Mouse (Mus musculus): ENCODE data around the gene Cd200r1. TPM values are rescaled to one million over a fixed set of nuclear protein-coding genes. Genes with fewer than 3 reads are reported as not detected.

Cd200r1 gene
- polyA plus RNA-seq, 1 experiment from 2014 or later = 2.6 TPM

- WGBS = 95% methylated on average over 3 of the region's 3 CpGs
- H3K36me3 ChIP-seq = peaks cover 35% of the 10 kb centered on the region
- H3K27ac ChIP-seq = no peak overlapping the region
Observed at GRCm38 (mm10) chr16:44727525-44727924, 38.0 kb upstream of the Cd200r1 start.

GRCm38 (mm10) chr16:44734059-44734458 lies 31.5 kb upstream of the Cd200r1 start:
- Histone ChIP-seq H3K4me3 (no peak overlapping the region), H3K27me3 (no peaks in the 10 kb centered on the region), H3K27ac (no peak overlapping the region), H3K4me2 (no peak overlapping the region), H3K4me1 (no peaks in the 10 kb centered on the region), H3K9me3 (no peaks in the 10 kb centered on the region), H3K36me3 (peaks cover 94% of the 10 kb centered on the region), H3K9ac (no peak overlapping the region)
- 79% methylated on average over 3 of the region's 3 CpGs for WGBS
- ATAC-seq (ENCODE audit: insufficient number of reproducible peaks, low FRiP score, low TSS enrichment, low read depth) = no peak

More at GRCm38 (mm10) chr16:44727525-44727924, 38.0 kb upstream of the Cd200r1 start:
- ATAC-seq (ENCODE audit: insufficient number of reproducible peaks, low FRiP score, low TSS enrichment, low read depth) = no peak
- Histone ChIP-seq H3K9me3 (no peaks in the 10 kb centered on the region), H3K4me3 (no peak overlapping the region), H3K9ac (no peak overlapping the region), H3K4me1 (peaks cover 13% of the 10 kb centered on the region), H3K27me3 (no peaks in the 10 kb centered on the region), H3K4me2 (no peak overlapping the region)

GRCm38 (mm10) chr16:44735676-44736075 lies 29.9 kb upstream of the Cd200r1 start:
- Histone ChIP-seq H3K36me3 (peaks cover 89% of the 10 kb centered on the region), H3K4me2 (no peak overlapping the region), H3K9ac (no peak overlapping the region), H3K4me3 (no peak overlapping the region), H3K4me1 (no peaks in the 10 kb centered on the region), H3K9me3 (no peaks in the 10 kb centered on the region), H3K27ac (no peak overlapping the region), H3K27me3 (no peaks in the 10 kb centered on the region)
- 82% methylated on average over 5 of the region's 5 CpGs for WGBS
- ATAC-seq (ENCODE audit: insufficient number of reproducible peaks, low FRiP score, low TSS enrichment, low read depth) = no peak

- no peaks in the 10 kb centered on the region for H3K9me3 ChIP-seq
- H3K4me3 ChIP-seq = no peak overlapping the region
- no peak overlapping the region for H3K9ac ChIP-seq
- H3K4me2 ChIP-seq = no peak overlapping the region
- no peak for ATAC-seq (ENCODE audit: insufficient number of reproducible peaks, low FRiP score, low TSS enrichment, low read depth)
- no peaks in the 10 kb centered on the region for H3K4me1 ChIP-seq
- WGBS = 78% methylated on average over 4 of the region's 4 CpGs
- H3K27ac ChIP-seq = no peak overlapping the region
- no peaks in the 10 kb centered on the region for H3K27me3 ChIP-seq
- H3K36me3 ChIP-seq = peaks cover 88% of the 10 kb centered on the region
Observed at GRCm38 (mm10) chr16:44736118-44736517, 29.4 kb upstream of the Cd200r1 start.

GRCm38 (mm10) chr16:44742753-44743152 lies 22.8 kb upstream of the Cd200r1 start:
- WGBS = 91% methylated on average over 1 of the region's 1 CpGs
- Histone ChIP-seq H3K36me3 (peaks cover 36% of the 10 kb centered on the region), H3K9ac (no peak overlapping the region), H3K4me2 (no peak overlapping the region), H3K27me3 (no peaks in the 10 kb centered on the region), H3K4me3 (no peak overlapping the region), H3K9me3 (no peaks in the 10 kb centered on the region), H3K27ac (no peak overlapping the region), H3K4me1 (peaks cover 8% of the 10 kb centered on the region)
- ATAC-seq (ENCODE audit: insufficient number of reproducible peaks, low FRiP score, low TSS enrichment, low read depth) = no peak

GRCm38 (mm10) chr16:44745471-44745865 lies 20.1 kb upstream of the Cd200r1 start:
- peak overlapping the region; percentile 86 for H3K9ac ChIP-seq
- H3K4me1 ChIP-seq = peaks cover 8% of the 10 kb centered on the region
- no peaks in the 10 kb centered on the region for H3K27me3 ChIP-seq
- H3K36me3 ChIP-seq = peaks cover 15% of the 10 kb centered on the region
- peak overlapping the region; percentile 99 for H3K27ac ChIP-seq
- peak overlapping the region; percentile 85 for H3K4me3 ChIP-seq
- H3K9me3 ChIP-seq = no peaks in the 10 kb centered on the region
- peak overlapping the region; percentile 70 for H3K4me2 ChIP-seq
- WGBS = 7% methylated on average over 14 of the region's 14 CpGs
- ATAC-seq (ENCODE audit: insufficient number of reproducible peaks, low FRiP score, low TSS enrichment, low read depth) = peak; percentile 13; the same call in 1 of the 2 replicates

- Histone ChIP-seq H3K9ac (peak within 1 kb of the TSS; percentile 86), H3K4me2 (peak within 1 kb of the TSS; percentile 70), H3K36me3 (peaks cover 11% of the 10 kb centered on the region), H3K27ac (peak within 1 kb of the TSS; percentile 99), H3K9me3 (no peaks in the 10 kb centered on the region), H3K27me3 (no peaks in the 10 kb centered on the region), H3K4me3 (peak within 1 kb of the TSS; percentile 85), H3K4me1 (peaks cover 8% of the 10 kb centered on the region)
- under 1% methylated on average over 47 of the region's 47 CpGs for WGBS
- ATAC-seq (ENCODE audit: insufficient number of reproducible peaks, low FRiP score, low TSS enrichment, low read depth) = peak; percentile 92
Observed at GRCm38 (mm10) chr16:44745866-44746562, 19.5 kb upstream of the Cd200r1 start, which contains the start of gene Gtpbp8. TSS of gene Gtpbp8 (minus strand) at chr16:44746363.

GRCm38 (mm10) chr16:44748007-44748406 lies 17.5 kb upstream of the Cd200r1 start:
- ATAC-seq (ENCODE audit: insufficient number of reproducible peaks, low FRiP score, low TSS enrichment, low read depth) = no peak
- WGBS = 60% methylated on average over 3 of the region's 3 CpGs

GRCm38 (mm10) chr16:44757700-44758099 lies 7.8 kb upstream of the Cd200r1 start:
- no peak for ATAC-seq (ENCODE audit: insufficient number of reproducible peaks, low FRiP score, low TSS enrichment, low read depth)
- H3K27ac ChIP-seq = no peak overlapping the region
- no peak overlapping the region for H3K4me3 ChIP-seq
- no peaks in the 10 kb centered on the region for H3K27me3 ChIP-seq
- no peaks in the 10 kb centered on the region for H3K4me1 ChIP-seq
- no peaks in the 10 kb centered on the region for H3K36me3 ChIP-seq
- no peak overlapping the region for H3K4me2 ChIP-seq
- H3K9me3 ChIP-seq = no peaks in the 10 kb centered on the region
- WGBS = 73% methylated on average over 8 of the region's 8 CpGs
- H3K9ac ChIP-seq = no peak overlapping the region

More at GRCm38 (mm10) chr16:44748007-44748406, 17.5 kb upstream of the Cd200r1 start:
- Histone ChIP-seq H3K27me3 (no peaks in the 10 kb centered on the region), H3K27ac (no peak overlapping the region), H3K4me3 (no peak overlapping the region), H3K4me2 (no peak overlapping the region), H3K9ac (no peak overlapping the region), H3K36me3 (no peaks in the 10 kb centered on the region), H3K9me3 (no peaks in the 10 kb centered on the region), H3K4me1 (peaks cover 8% of the 10 kb centered on the region)

- no peaks in the 10 kb centered on the region for H3K27me3 ChIP-seq
- no peak overlapping the region for H3K9ac ChIP-seq
- no peak overlapping the region for H3K27ac ChIP-seq
- H3K4me2 ChIP-seq = no peak overlapping the region
- H3K36me3 ChIP-seq = no peaks in the 10 kb centered on the region
- H3K4me3 ChIP-seq = no peak overlapping the region
- H3K4me1 ChIP-seq = no peaks in the 10 kb centered on the region
- no peak for ATAC-seq (ENCODE audit: insufficient number of reproducible peaks, low FRiP score, low TSS enrichment, low read depth)
- H3K9me3 ChIP-seq = no peaks in the 10 kb centered on the region
- WGBS = 51% methylated on average over 1 of the region's 1 CpGs
Observed at GRCm38 (mm10) chr16:44761811-44762210, 3.7 kb upstream of the Cd200r1 start.

- no peak for ATAC-seq (ENCODE audit: insufficient number of reproducible peaks, low FRiP score, low TSS enrichment, low read depth)
- no peaks in the 10 kb centered on the region for H3K4me1 ChIP-seq
- WGBS = 81% methylated on average over 9 of the region's 9 CpGs
- no peaks in the 10 kb centered on the region for H3K9me3 ChIP-seq
- no peak overlapping the region for H3K27ac ChIP-seq
- H3K4me2 ChIP-seq = no peak overlapping the region
- H3K36me3 ChIP-seq = no peaks in the 10 kb centered on the region
- no peak overlapping the region for H3K9ac ChIP-seq
- no peak overlapping the region for H3K4me3 ChIP-seq
- H3K27me3 ChIP-seq = no peaks in the 10 kb centered on the region
Observed at GRCm38 (mm10) chr16:44766320-44766892, 870 bp downstream of the Cd200r1 start.

GRCm38 (mm10) chr16:44767506-44767905 lies 2.0 kb downstream of the Cd200r1 start:
- H3K27ac ChIP-seq = no peak overlapping the region
- no peaks in the 10 kb centered on the region for H3K27me3 ChIP-seq
- H3K9ac ChIP-seq = no peak overlapping the region
- ATAC-seq (ENCODE audit: insufficient number of reproducible peaks, low FRiP score, low TSS enrichment, low read depth) = no peak
- 75% methylated on average over 7 of the region's 7 CpGs for WGBS
- no peaks in the 10 kb centered on the region for H3K4me1 ChIP-seq
- no peak overlapping the region for H3K4me2 ChIP-seq
- H3K4me3 ChIP-seq = no peak overlapping the region
- H3K9me3 ChIP-seq = no peaks in the 10 kb centered on the region
- H3K36me3 ChIP-seq = no peaks in the 10 kb centered on the region

All from limb, embryonic 15.5 days (tissue).